Mouse (Mus musculus) spleen, postnatal 14 days (tissue): ENCODE measurements around the gene Robo2.

ENCODE experiments used
- DNase-seq, 2 experiments: peaks; one replicate each; pipeline ENCODE4 v3.0.0; 2021 to 2022; ENCODE audit warnings: low spot score in 2 of 2

Robo2 gene

GRCm38 (mm10) chr16:74411481-74412251 lies at the start of gene Robo2:
Robo2 (minus strand) TSS chr16:74411825.
- peak in 1 of 2 experiments; percentile 6 for DNase-seq

GRCm38 (mm10) chr16:74458138-74458537 lies 46.5 kb upstream of the Robo2 start:
- no peak for DNase-seq

- DNase-seq: no peak
Measured at GRCm38 (mm10) chr16:74457736-74458135, 46.1 kb upstream of the Robo2 start.

- DNase-seq: no peak
Measured at GRCm38 (mm10) chr16:74456808-74457470, 45.3 kb upstream of the Robo2 start.

GRCm38 (mm10) chr16:74455179-74455578 lies 43.6 kb upstream of the Robo2 start:
- no peak for DNase-seq

- no peak for DNase-seq
Measured at GRCm38 (mm10) chr16:74448025-74448424, 36.4 kb upstream of the Robo2 start.

- no peak for DNase-seq
Measured at GRCm38 (mm10) chr16:74427071-74427470, 15.4 kb upstream of the Robo2 start.

GRCm38 (mm10) chr16:74420324-74420723 lies 8.7 kb upstream of the Robo2 start:
- no peak for DNase-seq

- no peak for DNase-seq
Measured at GRCm38 (mm10) chr16:74412471-74413291, 1.1 kb upstream of the Robo2 start.

GRCm38 (mm10) chr16:74411021-74411420 lies 604 bp downstream of the Robo2 start:
- no peak for DNase-seq

- DNase-seq: no peak
Measured at GRCm38 (mm10) chr16:74410125-74410524, 1.5 kb downstream of the Robo2 start.

GRCm38 (mm10) chr16:74409548-74409947 lies 2.1 kb downstream of the Robo2 start:
- no peak for DNase-seq

GRCm38 (mm10) chr16:74408566-74408965 lies 3.1 kb downstream of the Robo2 start:
- DNase-seq: no peak

GRCm38 (mm10) chr16:74397291-74397690 lies 14.3 kb downstream of the Robo2 start:
- no peak for DNase-seq

- DNase-seq: no peak
Measured at GRCm38 (mm10) chr16:74395678-74396077, 15.9 kb downstream of the Robo2 start.

GRCm38 (mm10) chr16:74379458-74379857 lies 32.2 kb downstream of the Robo2 start:
- DNase-seq: no peak

GRCm38 (mm10) chr16:74375342-74375940 lies 36.2 kb downstream of the Robo2 start:
- DNase-seq: no peak

GRCm38 (mm10) chr16:74374540-74374939 lies 37.1 kb downstream of the Robo2 start:
- DNase-seq: no peak

GRCm38 (mm10) chr16:74373407-74373806 lies 38.2 kb downstream of the Robo2 start:
- DNase-seq: no peak

GRCm38 (mm10) chr16:74372876-74373275 lies 38.7 kb downstream of the Robo2 start:
- DNase-seq: no peak

- no peak for DNase-seq
Measured at GRCm38 (mm10) chr16:74348437-74348836, 63.2 kb downstream of the Robo2 start.
